Mouse (Mus musculus) adipose tissue, adult 10 weeks (tissue): ENCODE measurements around the gene Xntrpc. TPM values are rescaled to one million over a fixed set of nuclear protein-coding genes. Genes with fewer than 3 reads are reported as not detected.

Source experiments
- polyA plus RNA-seq: library from polyadenylated mRNA; stranded (reverse); fragments of 350-450 nt; fragmentation: Illumina TruSeq; extraction: RNeasy Lipid Tissue Mini Kit (QIAGEN cat#74804); gene quantifications from one replicate; pipeline ENCODE4 v1.2.3, GENCODE M21; 2014; ENCODE audit warnings: low read depth, low replicate concordance

The Xntrpc gene
- polyA plus RNA-seq, result 0.87 TPM

GRCm38 (mm10) chr7:102065046-102065891 lies at the start of gene Xntrpc, which contains the start of the genes Rnf121 and Xndc1:
Gene Xntrpc (plus strand): TSS chr7:102065713.
Gene Rnf121 (minus strand): TSS chr7:102065469.
Gene Xndc1 (plus strand): TSS chr7:102065511.

GRCm38 (mm10) chr7:102018590-102018989 lies 46.9 kb upstream of the Xntrpc start, which contains the start of gene Il18bp:
Gene Il18bp (minus strand): TSS chr7:102018690.

GRCm38 (mm10) chr7:102082816-102083215 lies 17.3 kb downstream of the Xntrpc start, which contains the start of gene Trpc2:
Gene Trpc2 (plus strand): TSS chr7:102083116.

GRCm38 (mm10) chr7:102101487-102101886 lies 36.0 kb downstream of the Xntrpc start, which contains the start of gene Art1:
Gene Art1 (plus strand): TSS chr7:102101743.

GRCm38 (mm10) chr7:102109171-102109570 lies 43.7 kb downstream of the Xntrpc start, which contains the start of gene Art5:
Gene Art5 (minus strand): TSS chr7:102109489.

GRCm38 (mm10) chr7:102116579-102117331 lies 51.2 kb downstream of the Xntrpc start, which contains the start of gene Chrna10:
Gene Chrna10 (minus strand): TSS chr7:102116828.

Other genes starting within 250 kb of the Xntrpc start
- gene Phox2a, start 247.4 kb upstream of the Xntrpc start, polyA plus RNA-seq, result not detected
- gene Inppl1, start 227.5 kb upstream of the Xntrpc start, polyA plus RNA-seq, result 45.5 TPM
- gene Folr2, start 208.5 kb upstream of the Xntrpc start, polyA plus RNA-seq, result 58.4 TPM
- 26.5 TPM for gene Anapc15, start 202.0 kb upstream of the Xntrpc start, polyA plus RNA-seq
- gene Folr1, start 194.9 kb upstream of the Xntrpc start, polyA plus RNA-seq, result 41.9 TPM
- gene Lamtor1, start 159.8 kb upstream of the Xntrpc start, polyA plus RNA-seq, result 159 TPM
- gene Tomt, start 159.4 kb upstream of the Xntrpc start, polyA plus RNA-seq, result 0.65 TPM
- 58.8 TPM for gene Lrrc51, start 131.8 kb upstream of the Xntrpc start, polyA plus RNA-seq
- 93.3 TPM for gene Numa1, start 131.6 kb upstream of the Xntrpc start, polyA plus RNA-seq
- gene Il18bp, start 47.0 kb upstream of the Xntrpc start, polyA plus RNA-seq, result 9.5 TPM
- 26.7 TPM for gene Rnf121, start 244 bp upstream of the Xntrpc start, polyA plus RNA-seq
- 17.4 TPM for gene Xndc1, start 202 bp upstream of the Xntrpc start, polyA plus RNA-seq
- gene Trpc2, start 17.4 kb downstream of the Xntrpc start, polyA plus RNA-seq, result 1.0 TPM
- gene Art1, start 36.0 kb downstream of the Xntrpc start, polyA plus RNA-seq, result 0.36 TPM
- gene Art5, start 43.8 kb downstream of the Xntrpc start, polyA plus RNA-seq, result 2.0 TPM
- not detected for gene Chrna10, start 51.1 kb downstream of the Xntrpc start, polyA plus RNA-seq
- 27.5 TPM for gene Nup98, start 144.5 kb downstream of the Xntrpc start, polyA plus RNA-seq
- gene Pgap2, start 144.5 kb downstream of the Xntrpc start, polyA plus RNA-seq, result 377 TPM
- 43.1 TPM for gene Rhog, start 190.3 kb downstream of the Xntrpc start, polyA plus RNA-seq
- 47.4 TPM for gene Stim1, start 202.1 kb downstream of the Xntrpc start, polyA plus RNA-seq